Mouse (Mus musculus) limb, embryonic 11.5 days (tissue): ENCODE measurements around the gene 4933427D14Rik. TPM values are rescaled to one million over a fixed set of nuclear protein-coding genes. Genes with fewer than 3 reads are reported as not detected.

Experiments used
- ATAC-seq: fragments of 200-750 bp; cut with Nextera tagmentation; 2 replicates; pipeline ENCODE4 v1.8.0; 2017; ENCODE audit warnings: low read depth; ENCODE audit not compliant: insufficient number of reproducible peaks, low FRiP score, low TSS enrichment
- DNase-seq: peaks from one replicate; pipeline ENCODE4 v3.0.0-alpha.2; 2015; ENCODE audit warnings: low spot score
- H3K27ac ChIP-seq: fragments of 300-500 bp; sonication (generic); replicated peaks from 2 replicates; pipeline ENCODE4 v1.5.1; 2014; ENCODE audit warnings: low read depth, mild to moderate bottlenecking, low read length
- H3K27me3 ChIP-seq: fragments of 300-500 bp; sonication (generic); 2 replicates; pipeline ENCODE4 v1.6.1; 2014; ENCODE audit warnings: mild to moderate bottlenecking, low read length, mixed read lengths; ENCODE audit not compliant: control insufficient read depth, insufficient read depth
- H3K36me3 ChIP-seq: fragments of 300-500 bp; sonication (generic); 2 replicates; pipeline ENCODE4 v1.6.1; 2014; ENCODE audit warnings: mild to moderate bottlenecking, low read length, moderate library complexity, mixed read lengths; ENCODE audit not compliant: control insufficient read depth, insufficient read depth
- H3K4me1 ChIP-seq: fragments of 300-500 bp; sonication (generic); 2 replicates; pipeline ENCODE4 v1.6.1; 2014; ENCODE audit warnings: low read length, mixed read lengths; ENCODE audit not compliant: control insufficient read depth, insufficient read depth
- H3K4me2 ChIP-seq: fragments of 300-500 bp; sonication (generic); 2 replicates; pipeline ENCODE4 v1.6.1; 2014; ENCODE audit warnings: low read depth, mild to moderate bottlenecking, moderate library complexity; ENCODE audit not compliant: severe bottlenecking
- H3K4me3 ChIP-seq: fragments of 300-500 bp; sonication (generic); 2 replicates; pipeline ENCODE4 v1.5.1; 2014; ENCODE audit warnings: low read depth, low read length
- H3K9ac ChIP-seq: fragments of 300-500 bp; sonication (generic); 2 replicates; pipeline ENCODE4 v1.6.1; 2014; ENCODE audit warnings: mild to moderate bottlenecking, low read length
- H3K9me3 ChIP-seq: fragments of 300-500 bp; sonication (generic); 2 replicates; pipeline ENCODE4 v1.6.1; 2016; ENCODE audit warnings: low read length; ENCODE audit not compliant: control insufficient read depth
- WGBS: fragments of 180-500 bp; shearing (Covaris S2); extraction: QIAGEN DNeasy Blood & Tissue Kit; methylation state at CpG from one replicate; pipeline ENCODE4 v1.1.7; 2014; 5-methylcytosine and 5-hydroxymethylcytosine counted together
- polyA plus RNA-seq: library from polyadenylated mRNA; unstranded; fragments of >200 nt; fragmentation: Nextera tagmentation; extraction: Ambion mirVana; gene quantifications from 2 replicates; pipeline ENCODE4 v1.2.1, GENCODE M21; 2014

The 4933427D14Rik gene
- polyA plus RNA-seq, 1 experiment from 2014 or later, result 11.0 TPM

DNA sequence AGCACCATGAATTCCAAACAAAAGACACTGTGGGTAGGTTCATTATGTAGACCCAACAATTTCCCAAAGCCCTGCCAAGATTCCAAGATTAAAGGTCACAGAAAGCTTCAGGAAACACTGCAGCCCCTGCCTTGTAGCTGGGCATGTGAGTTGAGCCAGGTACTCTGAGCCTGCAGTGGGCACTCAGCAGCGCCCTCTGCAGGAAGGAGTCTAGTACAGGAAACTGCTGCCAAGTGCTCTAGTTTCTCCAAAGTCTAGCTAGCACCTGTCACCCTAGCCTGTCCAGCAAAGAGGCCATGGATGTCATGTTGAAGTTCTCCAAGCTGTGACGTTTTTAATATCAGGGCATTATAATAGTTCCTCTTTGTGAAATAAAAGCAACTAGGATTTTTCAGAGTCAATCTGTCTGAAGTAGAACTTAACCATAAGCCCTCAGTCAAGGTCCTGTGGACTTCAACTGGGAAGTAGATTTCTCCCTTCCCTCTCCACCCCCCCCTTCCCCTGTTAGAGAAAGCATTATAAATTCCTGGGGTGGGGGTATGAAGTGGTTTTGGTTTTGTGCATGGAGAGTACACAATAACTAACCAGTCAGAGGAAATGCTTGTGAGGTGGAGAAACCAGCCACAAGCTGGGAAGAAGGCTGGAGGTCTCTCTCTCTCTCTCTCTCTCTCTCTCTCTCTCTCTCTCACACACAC lies 61.9 kb downstream of the 4933427D14Rik start:
- H3K4me1 ChIP-seq, result no peaks in the 10 kb centered on the region
- ATAC-seq, result no peak
- H3K27ac ChIP-seq, result no peak overlapping the region
- H3K9ac ChIP-seq, result no peak overlapping the region
- WGBS, result 6% methylated on average over 2 of the region's 2 CpGs
- no peaks in the 10 kb centered on the region for H3K27me3 ChIP-seq
- H3K4me3 ChIP-seq, result no peak overlapping the region
- DNase-seq, result peak; percentile 49
- H3K9me3 ChIP-seq, result no peaks in the 10 kb centered on the region
- H3K4me2 ChIP-seq, result no peak overlapping the region
- H3K36me3 ChIP-seq, result no peaks in the 10 kb centered on the region

DNA sequence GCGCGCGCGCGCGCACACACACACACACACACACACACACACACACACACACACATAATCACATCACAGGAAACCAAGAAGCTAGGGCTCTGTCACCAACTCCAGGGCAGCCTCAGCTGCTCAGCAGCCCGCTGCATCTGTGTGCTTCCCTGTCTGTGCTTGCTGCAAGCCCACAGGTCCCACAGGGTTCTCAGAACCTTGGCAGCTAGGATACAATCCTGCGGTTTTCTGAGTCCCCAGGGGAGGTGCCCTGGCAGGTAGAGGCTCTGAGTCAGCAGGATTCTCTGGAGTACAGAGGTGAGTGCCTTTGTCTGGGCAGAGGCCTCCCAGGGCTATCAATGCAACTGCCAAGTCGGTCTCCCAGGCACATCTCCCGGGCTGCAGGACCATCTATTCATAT lies 64.4 kb downstream of the 4933427D14Rik start:
- ATAC-seq, result no peak
- no peaks in the 10 kb centered on the region for H3K36me3 ChIP-seq

DNA sequence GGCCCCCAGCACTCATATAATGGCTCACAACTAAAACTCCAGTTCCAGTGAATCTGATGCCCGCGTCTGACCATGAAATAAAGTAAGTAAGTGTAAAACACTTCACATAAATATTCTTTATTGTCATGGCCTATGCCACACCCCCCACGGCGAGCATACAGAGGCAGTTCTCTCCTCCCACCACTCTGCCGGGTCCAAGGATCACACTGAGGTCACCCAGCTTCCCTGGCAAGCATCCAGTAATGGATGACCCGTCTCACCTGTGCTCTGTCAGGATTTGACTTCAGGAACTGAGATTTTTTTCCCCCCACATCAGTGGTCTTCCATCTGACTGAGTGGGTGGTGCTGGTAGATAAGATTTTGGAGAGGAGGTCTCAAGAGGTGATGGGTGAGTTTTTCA lies 67.1 kb downstream of the 4933427D14Rik start:
- peaks cover 25% of the 10 kb centered on the region for H3K27me3 ChIP-seq
- no peak for DNase-seq
- H3K36me3 ChIP-seq, result no peaks in the 10 kb centered on the region
- no peak overlapping the region for H3K27ac ChIP-seq
- no peak overlapping the region for H3K4me2 ChIP-seq
- no peak overlapping the region for H3K4me3 ChIP-seq
- peaks cover 3% of the 10 kb centered on the region; the same call in 1 of the 2 replicates for H3K4me1 ChIP-seq
- no peak for ATAC-seq
- 61% methylated on average over 6 of the region's 6 CpGs for WGBS
- H3K9ac ChIP-seq, result no peak overlapping the region
- H3K9me3 ChIP-seq, result no peaks in the 10 kb centered on the region

More for the DNA sequence above, 64.4 kb downstream of the 4933427D14Rik start:
- no peak overlapping the region for H3K4me2 ChIP-seq
- no peaks in the 10 kb centered on the region for H3K4me1 ChIP-seq
- H3K9ac ChIP-seq, result no peak overlapping the region
- H3K9me3 ChIP-seq, result no peaks in the 10 kb centered on the region
- DNase-seq, result no peak
- WGBS, result 48% methylated on average over 10 of the region's 10 CpGs
- H3K4me3 ChIP-seq, result no peak overlapping the region
- H3K27ac ChIP-seq, result no peak overlapping the region
- H3K27me3 ChIP-seq, result no peaks in the 10 kb centered on the region

DNA sequence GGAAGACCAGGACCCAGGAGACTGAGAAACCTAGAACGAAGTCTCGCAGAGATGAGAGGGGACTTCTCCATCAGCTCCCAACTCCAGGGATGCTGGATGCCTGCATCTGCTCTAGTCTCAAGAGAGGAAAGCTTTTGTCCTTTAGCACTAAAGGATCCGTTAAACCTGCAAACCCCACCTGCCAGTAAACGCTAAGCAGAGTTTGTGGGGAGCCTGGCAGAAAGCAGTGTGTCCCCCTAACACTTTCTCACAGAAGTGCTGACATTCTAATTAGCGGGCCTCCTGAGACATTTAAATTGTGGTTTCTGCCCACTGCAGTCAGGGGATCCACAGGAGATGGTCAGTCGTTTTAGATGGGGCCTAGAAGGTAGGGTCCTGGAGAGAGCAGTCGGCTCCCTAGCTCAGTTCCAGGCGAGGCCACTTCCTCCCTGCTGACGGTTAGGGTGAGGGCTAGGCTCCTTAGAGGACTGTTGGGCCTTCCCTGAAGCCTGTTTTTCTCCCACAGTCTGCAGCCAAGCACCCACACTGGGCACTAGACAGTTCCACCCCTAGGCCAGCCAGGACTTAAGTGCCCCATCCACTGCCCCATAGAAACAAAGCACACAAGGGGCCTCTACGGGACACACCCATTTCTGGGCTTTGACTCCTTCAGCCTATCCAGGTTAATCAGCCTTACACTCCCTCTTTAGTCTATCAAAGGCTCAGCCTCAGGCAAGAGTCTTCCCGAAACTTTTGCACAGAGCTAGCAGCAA lies 70.9 kb downstream of the 4933427D14Rik start:
- WGBS, result 20% methylated on average over 11 of the region's 11 CpGs
- Histone ChIP-seq H3K27me3 (peaks cover 51% of the 10 kb centered on the region), H3K36me3 (no peaks in the 10 kb centered on the region), H3K9ac (no peak overlapping the region), H3K27ac (no peak overlapping the region), H3K4me2 (peak overlapping the region; percentile 99; the same call in 1 of the 2 replicates), H3K4me1 (peaks cover 3% of the 10 kb centered on the region; the same call in 1 of the 2 replicates), H3K9me3 (no peaks in the 10 kb centered on the region), H3K4me3 (peak overlapping the region; percentile 45; the same call in 1 of the 2 replicates)
- no peak for DNase-seq
- no peak for ATAC-seq

DNA sequence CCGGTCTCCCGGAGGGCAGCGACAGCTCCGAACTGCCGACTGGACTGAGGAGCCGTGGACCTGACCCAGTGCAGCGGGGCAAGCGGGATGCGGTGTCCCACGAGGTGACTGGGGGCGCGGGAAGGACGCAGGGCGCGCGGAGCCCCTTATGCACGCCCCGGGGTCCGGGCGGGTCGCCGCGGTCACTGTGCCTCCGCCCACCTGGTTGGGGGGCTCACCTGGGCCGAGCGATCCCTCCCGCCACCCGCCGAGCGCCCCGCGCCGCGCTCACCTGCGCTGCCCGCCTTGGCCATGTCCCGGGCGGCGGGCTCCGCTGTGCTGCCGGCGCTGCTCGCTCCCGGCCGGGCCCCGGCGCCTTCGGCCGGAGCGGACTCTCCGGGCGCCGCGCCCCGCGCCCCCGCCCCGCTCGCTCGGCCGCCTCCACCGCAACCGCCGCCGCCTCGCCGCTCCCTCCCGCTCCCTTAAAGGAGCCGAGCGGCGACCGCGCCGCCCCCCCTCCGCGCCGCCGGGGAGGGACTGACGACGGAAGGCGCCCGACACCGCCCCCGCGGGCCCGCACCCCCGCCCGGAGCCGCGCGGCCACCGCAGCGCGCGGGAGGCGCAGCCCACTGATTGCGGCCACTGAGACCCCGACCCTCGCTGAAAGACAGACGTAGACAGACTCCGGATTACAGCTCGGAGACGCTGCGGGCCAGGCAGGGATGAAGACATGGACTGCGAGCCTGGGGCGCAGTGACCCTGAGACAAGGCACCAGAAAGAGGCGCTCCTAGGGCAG lies 71.7 kb downstream of the 4933427D14Rik start, which contains the start of gene Pitpnm3:
Gene Pitpnm3, minus strand, starts transcription at position 396 of the 776 bp plus-strand sequence.
- DNase-seq (peak; percentile 49), ATAC-seq (no peak)
- H3K4me3 ChIP-seq, result peak within 1 kb of the TSS; percentile 45
- peak within 1 kb of the TSS; percentile 57 for H3K9ac ChIP-seq
- H3K9me3 ChIP-seq, result no peaks in the 10 kb centered on the region
- peak within 1 kb of the TSS; percentile 99 for H3K4me2 ChIP-seq
- peaks cover 3% of the 10 kb centered on the region; the same call in 1 of the 2 replicates for H3K4me1 ChIP-seq
- WGBS, result under 1% methylated on average over 50 of the region's 107 CpGs
- H3K27ac ChIP-seq, result no peak within 1 kb of the TSS
- no peaks in the 10 kb centered on the region for H3K36me3 ChIP-seq
- peaks cover 51% of the 10 kb centered on the region for H3K27me3 ChIP-seq

DNA sequence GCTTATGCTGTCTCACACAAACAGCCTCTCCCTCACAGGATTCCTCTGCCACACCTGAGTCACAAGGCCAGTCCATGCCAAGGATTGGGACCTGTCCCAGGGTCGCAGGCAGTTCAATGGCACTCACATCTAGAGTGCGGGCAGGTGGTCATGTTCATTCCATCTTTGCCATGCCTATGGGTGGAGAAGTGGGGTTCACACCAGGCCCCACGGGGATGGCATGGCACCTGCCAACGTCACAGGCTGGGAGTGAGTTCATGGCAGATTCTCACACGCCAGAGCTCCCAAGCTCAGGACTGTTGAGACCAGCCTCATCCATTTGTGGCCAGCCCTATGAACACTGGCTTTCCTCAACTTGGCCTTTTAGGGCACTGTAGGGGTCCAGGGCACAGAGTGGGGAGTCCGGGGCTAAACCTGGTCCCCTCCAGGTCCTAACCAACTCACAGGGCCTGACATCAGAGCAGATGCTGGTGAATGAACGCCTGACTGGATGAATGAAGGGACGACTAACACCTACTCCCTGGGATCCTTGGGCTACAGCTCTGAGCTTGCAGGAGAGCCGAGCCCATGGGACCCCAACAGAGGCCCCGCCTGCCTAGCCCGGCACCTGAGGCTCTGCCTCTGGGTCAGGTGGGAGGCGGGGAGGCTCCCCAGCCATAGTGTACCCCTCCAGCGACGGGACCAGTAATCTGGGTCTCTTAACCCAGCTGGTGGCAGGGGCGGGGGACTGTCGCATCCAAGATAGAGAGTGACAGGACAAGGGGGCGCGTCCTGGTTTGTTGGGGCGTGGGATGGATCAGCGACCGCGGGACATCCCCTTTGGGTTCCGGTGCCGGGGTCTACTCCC lies 72.5 kb downstream of the 4933427D14Rik start:
- no peak overlapping the region; the same call in 1 of the 2 replicates for H3K9ac ChIP-seq
- ATAC-seq, result no peak
- H3K4me1 ChIP-seq, result peaks cover 3% of the 10 kb centered on the region; the same call in 1 of the 2 replicates
- no peak overlapping the region for H3K27ac ChIP-seq
- peak overlapping the region; percentile 99 for H3K4me2 ChIP-seq
- H3K36me3 ChIP-seq, result no peaks in the 10 kb centered on the region
- WGBS, result 16% methylated on average over 20 of the region's 24 CpGs
- peak overlapping the region; percentile 45 for H3K4me3 ChIP-seq
- peaks cover 51% of the 10 kb centered on the region for H3K27me3 ChIP-seq
- no peak for DNase-seq
- H3K9me3 ChIP-seq, result no peaks in the 10 kb centered on the region

DNA sequence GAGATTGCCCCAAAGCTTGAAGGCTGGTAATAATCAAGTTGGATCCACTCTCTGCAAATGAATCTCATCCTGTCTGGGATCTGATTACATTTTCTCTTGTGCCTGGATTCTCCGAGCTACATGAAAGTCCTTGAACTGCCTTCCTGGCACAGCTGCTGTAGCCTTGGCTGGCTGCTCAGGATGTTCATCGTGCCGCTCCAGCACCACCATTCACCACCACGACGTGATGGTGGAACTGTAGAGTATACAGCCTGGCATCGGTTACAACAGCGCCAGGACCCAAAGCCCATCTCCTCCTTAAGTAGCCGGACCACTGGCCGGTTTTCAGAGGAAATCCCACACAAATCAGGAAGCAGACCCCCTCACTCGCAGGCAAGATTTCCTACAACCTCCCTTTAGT lies 74.2 kb downstream of the 4933427D14Rik start:
- ATAC-seq (no peak), DNase-seq (no peak)
- WGBS, result 84% methylated on average over 10 of the region's 10 CpGs
- no peaks in the 10 kb centered on the region for H3K36me3 ChIP-seq
- H3K27me3 ChIP-seq, result peaks cover 51% of the 10 kb centered on the region
- no peak overlapping the region for H3K9ac ChIP-seq
- no peaks in the 10 kb centered on the region for H3K9me3 ChIP-seq
- peaks cover 3% of the 10 kb centered on the region; the same call in 1 of the 2 replicates for H3K4me1 ChIP-seq
- no peak overlapping the region for H3K4me2 ChIP-seq
- H3K27ac ChIP-seq, result no peak overlapping the region
- H3K4me3 ChIP-seq, result no peak overlapping the region
